Mouse (Mus musculus): ENCODE results near the gene Mpdu1.
"Not testable (repeated sequence)": the region's sequence is repeated elsewhere in the genome, so short reads cannot be mapped to it uniquely, and the experiment has no call there.

Gene Mpdu1

DNA sequence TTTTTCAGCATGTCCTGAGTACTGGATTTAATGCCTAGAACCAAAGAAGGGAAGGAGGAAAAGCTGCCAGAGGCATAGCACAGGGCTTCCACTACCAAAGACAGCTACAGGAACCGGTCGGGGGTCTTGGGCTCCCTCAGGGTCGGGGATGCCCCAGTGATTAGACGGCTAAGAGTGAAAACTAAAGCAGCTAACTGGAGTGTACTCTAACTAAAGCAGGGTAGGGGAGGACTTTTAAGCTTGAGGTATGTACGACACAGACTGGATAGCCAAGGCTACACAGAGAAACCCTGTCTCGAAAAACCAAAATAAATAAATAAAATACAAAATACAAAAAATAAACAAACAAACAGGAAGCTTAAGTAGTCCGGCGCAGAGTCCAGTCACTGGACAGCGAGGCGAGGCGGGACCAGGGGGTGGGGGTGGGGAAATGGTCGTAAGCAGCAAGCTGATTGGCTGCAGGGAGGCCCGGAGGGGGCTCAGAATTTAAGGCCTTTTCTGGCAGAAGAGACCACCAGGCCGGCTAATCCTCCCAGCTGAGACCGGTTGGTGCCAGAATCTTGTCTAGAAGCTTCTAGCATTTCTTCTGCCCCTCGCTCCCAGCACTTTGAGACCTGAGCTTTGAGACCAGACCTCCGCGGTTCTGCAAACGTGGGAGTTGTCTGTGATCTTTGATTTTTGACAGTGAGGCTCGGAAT lies 40.7 kb downstream of the Mpdu1 start, which contains the start of gene Sat2:
Sat2 (plus strand) TSS at position 454 of the 698 bp plus-strand sequence.
- DNase-seq (ENCODE audit: low spot score), result no peak

DNA sequence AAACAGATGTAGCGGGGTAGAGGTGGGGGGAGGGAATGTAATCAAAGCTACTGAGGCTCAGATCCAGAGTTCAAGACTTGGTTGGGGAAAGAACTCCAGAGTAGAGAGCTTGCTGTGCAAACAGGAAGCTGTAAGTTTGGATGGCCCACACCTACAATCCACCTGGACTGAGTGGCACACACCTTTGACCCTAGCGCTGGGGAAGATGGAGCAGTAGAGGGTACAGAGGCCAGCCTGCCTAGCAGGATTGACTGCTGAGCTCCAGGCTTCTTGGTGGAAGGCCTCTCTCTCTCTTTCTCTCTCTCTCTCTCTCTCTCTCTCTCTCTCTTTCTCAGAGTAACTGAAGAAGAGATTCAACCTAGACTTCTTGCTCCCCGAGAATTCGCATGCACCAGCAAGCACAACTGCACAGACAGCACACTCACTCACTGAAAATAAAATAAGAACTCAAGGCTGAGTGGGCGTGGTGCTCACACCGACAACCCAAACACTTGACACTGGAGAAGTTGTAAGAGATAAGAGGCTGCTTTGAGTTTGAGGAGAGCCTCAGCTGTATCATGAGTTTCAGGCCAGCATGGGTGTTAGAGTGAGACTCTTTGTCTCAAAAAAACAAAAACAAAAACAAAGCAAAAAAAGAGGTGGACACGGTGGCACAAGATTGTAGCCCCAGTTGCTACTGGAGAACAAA lies 41.9 kb downstream of the Mpdu1 start:
- DNase-seq (ENCODE audit: low spot score), result peak; percentile 53

DNA sequence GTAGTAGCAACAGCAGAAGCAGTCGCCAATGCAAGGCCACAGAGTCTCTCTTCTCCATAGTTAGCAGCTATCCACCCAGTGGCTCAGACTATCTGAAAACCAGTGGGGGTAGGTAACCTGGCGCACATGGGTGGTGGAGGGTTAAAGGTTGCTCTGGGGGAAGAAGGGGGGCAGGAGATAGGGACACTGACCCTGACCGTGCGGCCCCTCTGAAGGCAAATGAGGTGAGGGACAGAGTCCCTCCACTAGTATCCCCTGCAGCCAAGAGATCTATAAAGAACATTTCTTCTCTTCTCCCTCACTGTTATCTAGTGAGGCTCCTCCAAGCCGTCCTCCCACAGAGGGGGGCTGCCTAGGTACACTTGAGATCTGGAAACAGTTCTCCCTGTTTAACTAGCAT lies 44.6 kb downstream of the Mpdu1 start, which contains the start of gene Shbg:
Shbg (minus strand) TSS at position 101 of the 400 bp plus-strand sequence.
- no peak for DNase-seq (ENCODE audit: low spot score)

DNA sequence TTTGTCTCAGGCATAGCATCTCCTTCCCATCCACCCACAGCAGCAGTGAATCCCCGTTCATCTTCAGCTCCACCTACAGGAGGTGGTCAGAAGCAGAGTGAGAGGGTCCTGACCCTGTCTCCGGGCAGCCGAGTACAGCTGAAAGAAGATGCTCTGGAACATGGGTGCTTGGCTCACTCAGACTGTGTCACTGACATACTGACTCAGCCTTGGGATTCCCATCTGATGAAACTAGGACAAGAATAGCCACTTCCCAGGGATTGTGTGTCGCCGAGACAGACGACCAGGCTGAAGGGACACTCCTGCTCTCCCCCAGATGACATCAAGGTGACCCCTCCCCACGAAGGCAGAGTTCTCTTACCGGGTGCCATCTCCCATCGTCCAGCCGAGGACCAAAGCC lies 45.7 kb downstream of the Mpdu1 start:
- no peak for DNase-seq (ENCODE audit: low spot score)

DNA sequence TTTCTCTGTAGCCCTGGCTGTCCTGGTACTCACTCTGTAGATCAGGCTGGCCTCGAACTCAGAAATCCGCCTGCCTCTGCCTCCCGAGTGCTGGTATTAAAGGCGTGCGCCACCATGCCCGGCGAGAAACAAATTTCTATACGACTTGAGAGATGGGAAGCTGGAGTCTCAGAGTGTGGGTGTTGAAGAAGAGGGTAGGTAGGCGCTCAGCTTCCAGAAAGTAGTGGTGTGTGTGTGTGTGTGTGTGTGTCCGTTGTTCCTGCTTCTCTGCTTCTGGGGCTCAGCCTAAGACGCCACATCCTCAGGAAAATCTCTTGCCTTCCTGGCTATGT lies 48.2 kb downstream of the Mpdu1 start:
- DNase-seq (ENCODE audit: low spot score), result not testable (repeated sequence)

DNA sequence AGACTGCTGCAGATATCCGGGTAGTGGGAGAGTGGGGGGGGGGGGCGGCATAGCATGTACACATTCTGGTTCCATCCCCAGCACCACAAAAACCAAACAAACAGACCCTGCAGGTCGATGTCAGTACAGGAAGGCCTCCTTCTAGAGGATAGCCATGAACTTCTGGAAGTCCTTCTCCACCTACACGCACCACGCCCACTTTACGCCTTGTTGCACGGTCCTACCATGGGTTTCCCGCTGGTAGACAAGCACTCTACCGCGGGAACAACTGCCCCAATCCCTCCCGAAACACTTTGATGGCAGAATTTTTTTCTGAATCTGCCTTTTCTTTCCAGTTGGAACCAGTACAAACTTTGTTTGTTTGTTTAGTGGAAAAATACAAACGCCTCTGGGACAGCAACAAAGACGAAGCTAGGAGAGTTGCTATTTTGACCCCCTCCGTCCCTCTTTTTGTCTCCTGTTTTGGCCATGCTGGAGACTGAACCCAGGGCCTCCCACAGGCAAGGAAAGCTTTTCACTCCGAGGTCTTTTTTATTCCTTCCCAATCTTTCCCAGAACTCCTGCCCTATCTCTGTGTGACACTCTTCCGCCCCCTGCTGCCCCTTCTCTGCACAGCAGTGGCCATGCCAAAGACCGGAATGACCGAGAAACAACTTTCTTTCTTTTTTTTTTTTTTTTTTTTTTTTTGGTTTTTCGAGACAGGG lies 48.7 kb downstream of the Mpdu1 start:
- peak; percentile 73 for DNase-seq (ENCODE audit: low spot score)

DNA sequence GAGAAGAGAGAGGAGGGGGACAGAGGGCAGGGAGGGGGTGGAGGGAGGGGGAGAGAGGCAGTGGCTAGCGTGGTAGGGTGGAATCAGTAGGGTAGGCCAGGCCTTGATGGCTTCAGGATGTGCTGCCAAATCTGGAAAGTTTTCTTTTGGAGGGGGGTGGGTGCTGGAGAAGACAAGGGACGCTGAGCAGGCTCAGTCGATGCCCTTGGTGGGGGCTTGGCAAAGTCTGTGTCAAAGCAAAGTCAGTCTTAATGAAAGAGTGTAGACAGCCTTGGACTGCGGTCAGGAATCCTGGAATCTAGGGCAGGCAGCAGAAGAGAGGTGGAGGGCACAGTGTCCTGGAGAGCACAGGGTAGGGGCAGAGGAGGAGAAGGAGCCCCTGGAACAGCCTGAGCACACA lies 51.5 kb downstream of the Mpdu1 start:
- peak; percentile 73 for DNase-seq (ENCODE audit: low spot score)

DNA sequence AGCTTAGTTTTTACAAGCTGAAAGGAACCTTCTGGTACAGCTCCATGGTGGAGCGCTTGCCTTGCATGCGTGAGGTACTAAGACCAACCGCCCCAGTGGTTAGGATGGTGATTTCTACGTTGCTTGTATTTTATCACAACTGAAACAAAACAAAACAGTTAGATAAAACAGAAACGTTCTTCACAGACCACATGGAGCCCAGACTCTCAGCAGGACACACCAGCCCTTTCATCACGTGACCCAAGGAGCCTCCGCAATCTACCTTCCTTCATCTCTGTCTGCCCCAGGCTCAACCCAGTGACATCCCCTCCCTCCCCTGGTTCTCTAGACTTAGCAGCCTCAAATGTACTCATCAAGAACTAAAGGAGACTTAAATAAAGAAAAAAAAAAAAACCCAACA lies 53.0 kb downstream of the Mpdu1 start:
- DNase-seq (ENCODE audit: low spot score), result no peak

DNA sequence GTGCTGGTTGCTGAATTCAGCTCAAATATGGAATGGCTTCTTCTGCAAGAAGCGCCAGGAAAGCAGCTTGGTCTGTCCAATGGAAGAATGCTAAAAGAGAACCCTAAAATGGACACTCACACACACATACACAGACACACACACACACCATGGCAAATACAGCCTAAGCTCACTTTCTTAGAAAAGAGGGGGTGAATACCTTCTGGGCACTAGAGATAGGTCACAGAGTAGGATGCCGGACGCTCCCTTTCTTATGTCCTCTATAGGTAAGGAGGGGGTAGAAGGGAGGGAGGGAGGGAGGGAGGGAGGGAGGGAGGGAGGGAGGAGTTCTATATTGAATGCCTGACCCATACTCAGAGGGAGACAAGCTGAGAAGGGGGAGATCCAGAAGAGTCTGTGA lies 53.9 kb downstream of the Mpdu1 start:
- no peak for DNase-seq (ENCODE audit: low spot score)

DNA sequence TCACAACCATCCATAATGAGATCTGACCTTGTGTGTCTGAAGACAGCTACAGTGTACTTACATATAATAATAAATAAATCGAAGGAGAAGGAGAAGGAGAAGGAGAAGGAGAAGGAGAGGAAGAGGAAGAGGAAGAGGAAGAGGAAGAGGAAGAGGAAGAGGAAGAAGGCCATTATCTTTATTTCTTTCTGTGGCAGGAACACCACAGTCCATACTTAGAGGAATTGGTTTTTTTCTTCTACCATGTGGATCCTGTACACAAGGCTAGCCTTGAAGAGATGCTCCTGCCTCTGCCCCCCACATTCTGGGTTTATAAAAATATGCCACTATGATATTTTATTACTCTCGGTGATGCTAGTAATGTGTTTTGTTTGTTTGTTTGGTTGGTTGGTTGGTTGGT lies 55.6 kb downstream of the Mpdu1 start:
- no peak for DNase-seq (ENCODE audit: low spot score)

Data from ovary, adult 18-20 months (tissue).